Mouse (Mus musculus): ENCODE measurements at regions not wholly inside any gene's neighbourhood (a gene's known extent, or its start where the extent isn't known, plus 50 kb on each side); places are given as distances from the start of the nearest gene placed in this dataset.
"Not testable (repeated sequence)": the region's sequence is repeated elsewhere in the genome, so short reads cannot be mapped to it uniquely, and the experiment has no call there.

- no peak for ATAC-seq (ENCODE audit: low FRiP score, low read depth)
- no peak for DNase-seq (ENCODE audit: low spot score)
- 64% methylated on average over 2 of the region's 2 CpGs for WGBS
Observed at GRCm38 (mm10) chr5:101374129-101374528, 290.7 kb downstream of the Nkx6-1 start.

DNA sequence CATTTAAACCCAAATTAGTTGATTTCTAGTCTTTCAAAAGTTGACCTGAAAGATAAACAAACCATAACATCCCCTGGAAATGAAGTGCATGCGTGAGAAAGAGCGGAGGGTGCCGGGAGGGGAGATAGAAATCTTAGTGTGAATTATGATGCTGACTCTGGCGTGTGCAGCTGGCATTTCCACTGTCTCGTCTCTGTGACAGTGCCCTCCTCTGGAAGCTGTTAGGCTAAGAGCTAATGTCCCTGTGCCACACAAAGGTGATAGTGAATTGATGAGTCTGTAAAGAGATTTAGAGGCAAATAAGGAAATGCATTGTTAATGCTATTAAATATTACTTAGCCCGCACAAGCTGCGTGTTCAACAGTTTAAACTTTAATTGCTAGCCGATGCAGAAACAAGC is 292.6 kb downstream of the Nkx6-1 start:
- WGBS, result 53% methylated on average over 8 of the region's 8 CpGs
- Histone ChIP-seq H3K4me3 (replicated peaks; ENCODE audit: low read length) (no peak overlapping the region), H3K4me1 (ENCODE audit: control insufficient read depth, insufficient read depth, low read length) (no peaks in the 10 kb centered on the region), H3K36me3 (ENCODE audit: control insufficient read depth, insufficient read depth, low read length) (no peaks in the 10 kb centered on the region), H3K9me3 (ENCODE audit: control insufficient read depth, low read length) (no peaks in the 10 kb centered on the region), H3K27ac (replicated peaks; ENCODE audit: low read depth, low read length) (no peak overlapping the region), H3K9ac (ENCODE audit: low read depth, low read length, severe bottlenecking) (no peak overlapping the region), H3K4me2 (replicated peaks; ENCODE audit: low read depth, low read length, severe bottlenecking) (no peak overlapping the region), H3K27me3 (ENCODE audit: control insufficient read depth, insufficient read depth, low read length) (peaks cover 8% of the 10 kb centered on the region; the same call in 1 of the 2 replicates)
- DNase-seq (ENCODE audit: low spot score) (no peak), ATAC-seq (ENCODE audit: low FRiP score, low read depth) (no peak)
- no peak for TF ChIP-seq POLR2A (IDR thresholded peaks at IDR 0.05; ENCODE audit: borderline replicate concordance, extremely low read depth, insufficient read depth, insufficient read length)

More at GRCm38 (mm10) chr5:101374129-101374528, 290.7 kb downstream of the Nkx6-1 start:
- Histone ChIP-seq H3K27ac (replicated peaks; ENCODE audit: low read depth, low read length) (no peak overlapping the region), H3K36me3 (ENCODE audit: control insufficient read depth, insufficient read depth, low read length) (no peaks in the 10 kb centered on the region), H3K4me2 (replicated peaks; ENCODE audit: low read depth, low read length, severe bottlenecking) (no peak overlapping the region), H3K27me3 (ENCODE audit: control insufficient read depth, insufficient read depth, low read length) (no peaks in the 10 kb centered on the region), H3K4me1 (ENCODE audit: control insufficient read depth, insufficient read depth, low read length) (no peaks in the 10 kb centered on the region; the same call in 1 of the 2 replicates), H3K9ac (ENCODE audit: low read depth, low read length, severe bottlenecking) (no peak overlapping the region), H3K4me3 (replicated peaks; ENCODE audit: low read length) (no peak overlapping the region), H3K9me3 (ENCODE audit: control insufficient read depth, low read length) (no peaks in the 10 kb centered on the region)
- TF ChIP-seq POLR2A (IDR thresholded peaks at IDR 0.05; ENCODE audit: borderline replicate concordance, extremely low read depth, insufficient read depth, insufficient read length), result no peak

- H3K36me3 ChIP-seq (ENCODE audit: control insufficient read depth, insufficient read depth, low read length), result no peaks in the 10 kb centered on the region
- H3K9ac ChIP-seq (ENCODE audit: low read depth, low read length, severe bottlenecking), result no peak overlapping the region
- no peak overlapping the region for H3K27ac ChIP-seq (replicated peaks; ENCODE audit: low read depth, low read length)
- H3K4me1 ChIP-seq (ENCODE audit: control insufficient read depth, insufficient read depth, low read length), result peaks cover 3% of the 10 kb centered on the region
- H3K4me2 ChIP-seq (replicated peaks; ENCODE audit: low read depth, low read length, severe bottlenecking), result peak overlapping the region; percentile 39
- WGBS, result 3% methylated on average over 11 of the region's 11 CpGs
- ATAC-seq (ENCODE audit: low FRiP score, low read depth) (peak; percentile 75), DNase-seq (ENCODE audit: low spot score) (peak; percentile 74)
- no peak overlapping the region for H3K4me3 ChIP-seq (replicated peaks; ENCODE audit: low read length)
- no peak for TF ChIP-seq POLR2A (IDR thresholded peaks at IDR 0.05; ENCODE audit: borderline replicate concordance, extremely low read depth, insufficient read depth, insufficient read length)
- no peaks in the 10 kb centered on the region for H3K9me3 ChIP-seq (ENCODE audit: control insufficient read depth, low read length)
- peaks cover 8% of the 10 kb centered on the region; the same call in 1 of the 2 replicates for H3K27me3 ChIP-seq (ENCODE audit: control insufficient read depth, insufficient read depth, low read length)
Observed at GRCm38 (mm10) chr5:101365364-101365763, 299.4 kb downstream of the Nkx6-1 start.

- Histone ChIP-seq H3K4me1 (ENCODE audit: control insufficient read depth, insufficient read depth, low read length) (no peaks in the 10 kb centered on the region), H3K9ac (ENCODE audit: low read depth, low read length, severe bottlenecking) (no peak overlapping the region), H3K27ac (replicated peaks; ENCODE audit: low read depth, low read length) (no peak overlapping the region), H3K4me2 (replicated peaks; ENCODE audit: low read depth, low read length, severe bottlenecking) (no peak overlapping the region), H3K36me3 (ENCODE audit: control insufficient read depth, insufficient read depth, low read length) (no peaks in the 10 kb centered on the region), H3K9me3 (ENCODE audit: control insufficient read depth, low read length) (no peaks in the 10 kb centered on the region), H3K4me3 (replicated peaks; ENCODE audit: low read length) (no peak overlapping the region), H3K27me3 (ENCODE audit: control insufficient read depth, insufficient read depth, low read length) (no peaks in the 10 kb centered on the region)
- no peak for TF ChIP-seq POLR2A (IDR thresholded peaks at IDR 0.05; ENCODE audit: borderline replicate concordance, extremely low read depth, insufficient read depth, insufficient read length)
- 66% methylated on average over 6 of the region's 6 CpGs for WGBS
- ATAC-seq (ENCODE audit: low FRiP score, low read depth), result no peak
- no peak for DNase-seq (ENCODE audit: low spot score)
Observed at GRCm38 (mm10) chr5:101359986-101360385, 304.8 kb downstream of the Nkx6-1 start.

- H3K9ac ChIP-seq (ENCODE audit: low read depth, low read length, severe bottlenecking), result no peak overlapping the region
- H3K36me3 ChIP-seq (ENCODE audit: control insufficient read depth, insufficient read depth, low read length), result no peaks in the 10 kb centered on the region
- H3K27ac ChIP-seq (replicated peaks; ENCODE audit: low read depth, low read length), result no peak overlapping the region
- no peak for TF ChIP-seq POLR2A (IDR thresholded peaks at IDR 0.05; ENCODE audit: borderline replicate concordance, extremely low read depth, insufficient read depth, insufficient read length)
- H3K4me3 ChIP-seq (replicated peaks; ENCODE audit: low read length), result no peak overlapping the region
- WGBS, result 75% methylated on average over 3 of the region's 3 CpGs
- H3K9me3 ChIP-seq (ENCODE audit: control insufficient read depth, low read length), result no peaks in the 10 kb centered on the region
- ATAC-seq (ENCODE audit: low FRiP score, low read depth) (no peak), DNase-seq (ENCODE audit: low spot score) (no peak)
- H3K4me1 ChIP-seq (ENCODE audit: control insufficient read depth, insufficient read depth, low read length), result no peaks in the 10 kb centered on the region
- H3K4me2 ChIP-seq (replicated peaks; ENCODE audit: low read depth, low read length, severe bottlenecking), result no peak overlapping the region
- no peaks in the 10 kb centered on the region for H3K27me3 ChIP-seq (ENCODE audit: control insufficient read depth, insufficient read depth, low read length)
Observed at GRCm38 (mm10) chr5:101345406-101345805, 319.4 kb downstream of the Nkx6-1 start.

DNA sequence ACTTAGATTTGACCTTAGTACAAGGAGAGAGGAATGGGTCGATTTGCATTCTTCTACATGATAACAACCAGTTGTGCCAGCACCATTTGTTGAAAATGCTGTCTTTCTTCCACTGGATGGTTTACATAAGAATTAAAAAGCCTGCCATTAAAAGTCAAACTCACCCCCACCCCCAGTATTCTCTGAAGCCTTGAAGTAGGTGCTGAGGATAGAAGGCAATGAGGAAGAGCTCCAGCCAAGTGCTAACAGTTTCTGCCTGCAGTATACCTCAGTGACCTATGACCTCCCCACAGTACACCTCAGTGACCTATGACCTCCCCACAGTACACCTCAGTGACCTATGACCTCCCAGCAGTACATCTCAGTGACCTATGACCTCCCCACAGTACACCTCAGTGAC is 328.4 kb downstream of the Nkx6-1 start:
- H3K4me1 ChIP-seq (ENCODE audit: control insufficient read depth, insufficient read depth, low read length); H3K9ac ChIP-seq (ENCODE audit: low read depth, low read length, severe bottlenecking); H3K9me3 ChIP-seq (ENCODE audit: control insufficient read depth, low read length); H3K4me2 ChIP-seq (replicated peaks; ENCODE audit: low read depth, low read length, severe bottlenecking); H3K27ac ChIP-seq (replicated peaks; ENCODE audit: low read depth, low read length); DNase-seq (ENCODE audit: low spot score); H3K4me3 ChIP-seq (replicated peaks; ENCODE audit: low read length); ATAC-seq (ENCODE audit: low FRiP score, low read depth); H3K27me3 ChIP-seq (ENCODE audit: control insufficient read depth, insufficient read depth, low read length); H3K36me3 ChIP-seq (ENCODE audit: control insufficient read depth, insufficient read depth, low read length): not testable (repeated sequence)
- WGBS, result no CpG with 5 or more reads among the region's 1 CpGs

All from limb, embryonic 14.5 days (tissue).